10 mouse cellular contexts compared by ENCODE assay signal in the genomic region with DNA sequence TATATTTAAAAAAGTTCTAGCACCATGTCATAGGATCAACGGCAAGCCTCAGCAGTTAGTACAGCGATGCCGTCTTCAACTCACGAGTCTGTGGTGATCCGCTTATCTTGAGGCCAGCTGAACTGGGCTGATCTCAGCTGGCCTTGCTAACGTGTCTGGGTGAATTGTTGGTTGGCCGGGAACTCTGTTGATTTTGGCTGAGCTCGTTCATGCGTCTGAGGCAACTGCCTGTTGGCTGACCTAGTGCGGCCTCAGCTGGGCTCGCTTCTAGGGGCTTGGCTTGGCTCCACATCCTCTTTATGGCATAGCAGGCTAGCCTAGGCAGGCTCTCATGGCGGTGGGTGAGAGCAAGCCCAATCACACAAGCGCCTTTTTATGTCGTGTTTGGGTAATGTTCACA. TPM values are rescaled to one million over a fixed set of nuclear protein-coding genes. Genes with fewer than 3 reads are reported as not detected.
DNase-seq lines count a peak whose midpoint lies in the region; ATAC-seq lines count a peak whose summit lies in the region.
"Had no signal": no experiment of that assay in that cellular context is flagged by ENCODE, and none has a peak within 500 bp of the region (broad histone marks: within the 10 kb centered on the region; RNA-seq: fewer than 3 reads in every experiment).

No protein-coding gene starts in this region.

- H3K4me2 ChIP-seq in hindbrain, embryonic 14.5 days (replicated peaks) = no peak overlapping the region
- H3K4me2 ChIP-seq in hindbrain, embryonic 11.5 days (replicated peaks; ENCODE audit: low read depth, low read length) = no peak overlapping the region
- H3K4me2 ChIP-seq in midbrain, embryonic 16.5 days (ENCODE audit: low read length) = no peak overlapping the region

- 69% methylated on average over 14 of the region's 14 CpGs for WGBS in hindbrain, embryonic 14.5 days
- 81% methylated on average over 14 of the region's 14 CpGs for WGBS in hindbrain, embryonic 11.5 days
- WGBS in midbrain, embryonic 16.5 days = 80% methylated on average over 14 of the region's 14 CpGs

- no peaks in the 10 kb centered on the region for H3K4me1 ChIP-seq in hindbrain, embryonic 14.5 days (replicated peaks; ENCODE audit: control insufficient read depth, insufficient read depth, low read length)
- no peaks in the 10 kb centered on the region for H3K4me1 ChIP-seq in hindbrain, embryonic 11.5 days (replicated peaks; ENCODE audit: control insufficient read depth, insufficient read depth, low read length)
- no peaks in the 10 kb centered on the region for H3K4me1 ChIP-seq in midbrain, embryonic 16.5 days (ENCODE audit: control insufficient read depth, insufficient read depth, low read length)

- H3K27me3 ChIP-seq in hindbrain, embryonic 14.5 days (ENCODE audit: control insufficient read depth, insufficient read depth, low read length) = no peaks in the 10 kb centered on the region
- no peaks in the 10 kb centered on the region for H3K27me3 ChIP-seq in hindbrain, embryonic 11.5 days (ENCODE audit: control insufficient read depth, insufficient read depth, low read length)
- H3K27me3 ChIP-seq in midbrain, embryonic 16.5 days (ENCODE audit: control insufficient read depth, insufficient read depth, low read depth, low read length) = no peaks in the 10 kb centered on the region
- H3K27me3 ChIP-seq: CH12.LX had no signal

- H3K27ac ChIP-seq in hindbrain, embryonic 14.5 days = no peak overlapping the region
- no peak overlapping the region for H3K27ac ChIP-seq in hindbrain, embryonic 11.5 days (ENCODE audit: low read depth, low read length)
- no peak overlapping the region for H3K27ac ChIP-seq in midbrain, embryonic 16.5 days (ENCODE audit: low read length)

- no peaks in the 10 kb centered on the region for H3K9me3 ChIP-seq in hindbrain, embryonic 14.5 days (ENCODE audit: control insufficient read depth, low read length)
- no peaks in the 10 kb centered on the region for H3K9me3 ChIP-seq in hindbrain, embryonic 11.5 days (ENCODE audit: control insufficient read depth, low read length)
- no peaks in the 10 kb centered on the region for H3K9me3 ChIP-seq in midbrain, embryonic 16.5 days (replicated peaks; ENCODE audit: control insufficient read depth, low read length, poor library complexity, severe bottlenecking)

- no peak overlapping the region for H3K9ac ChIP-seq in hindbrain, embryonic 14.5 days
- H3K9ac ChIP-seq in hindbrain, embryonic 11.5 days (ENCODE audit: low read depth, low read length) = no peak overlapping the region
- H3K9ac ChIP-seq in midbrain, embryonic 16.5 days (ENCODE audit: low read depth, low read length) = no peak overlapping the region

- H3K4me3 ChIP-seq in hindbrain, embryonic 14.5 days (replicated peaks; ENCODE audit: low read length) = no peak overlapping the region
- H3K4me3 ChIP-seq in hindbrain, embryonic 11.5 days (ENCODE audit: low read depth, low read length) = no peak overlapping the region
- no peak overlapping the region for H3K4me3 ChIP-seq in midbrain, embryonic 16.5 days (ENCODE audit: low read depth, low read length)

- peak; percentile 26 for DNase-seq in hindbrain, embryonic 14.5 days (ENCODE audit: low spot score)
- no peak for DNase-seq in hindbrain, embryonic 11.5 days (ENCODE audit: low spot score)
- peak; percentile 37 to 65 for DNase-seq in adrenal gland, postnatal 4 days (ENCODE audit: low spot score in 2 of 2)
- DNase-seq in heart, adult 8-10 months (ENCODE audit: low spot score) = peak; percentile 89
- peak; percentile 82 to 87 for DNase-seq in kidney, postnatal 4 days
- DNase-seq in testis, postnatal 10 days (ENCODE audit: low spot score) = peak; percentile 64
- DNase-seq in frontal cortex, postnatal 36 days (ENCODE audit: low spot score in 2 of 2) = no peak

- H3K36me3 ChIP-seq in hindbrain, embryonic 14.5 days (replicated peaks; ENCODE audit: control insufficient read depth, insufficient read depth) = no peaks in the 10 kb centered on the region
- H3K36me3 ChIP-seq in hindbrain, embryonic 11.5 days (ENCODE audit: control insufficient read depth, insufficient read depth, low read length) = no peaks in the 10 kb centered on the region
- H3K36me3 ChIP-seq in midbrain, embryonic 16.5 days (ENCODE audit: control insufficient read depth, insufficient read depth, low read length) = no peaks in the 10 kb centered on the region

- no peak for ATAC-seq in hindbrain, embryonic 14.5 days (ENCODE audit: low FRiP score)
- no peak for ATAC-seq in hindbrain, embryonic 11.5 days (ENCODE audit: low FRiP score)
- no peak for ATAC-seq in midbrain, embryonic 16.5 days

RNA-seq across cellular contexts. Expression of gene Gm17657, which starts 8.0 kb away (rescaled TPM):
- polyA plus RNA-seq in hindbrain, embryonic 14.5 days (2014; fragmentation: Nextera tagmentation; extraction: Ambion mirVana) = not detected in 2 replicates
- not detected in 2 replicates for polyA plus RNA-seq in hindbrain, embryonic 11.5 days (2014; fragmentation: Nextera tagmentation; extraction: Ambion mirVana)
- total RNA-seq in adrenal gland, postnatal 4 days (2021) = not detected
- total RNA-seq in heart, adult 8-10 months (2022) = not detected
- not detected in 2 replicates for polyA plus RNA-seq in midbrain, embryonic 16.5 days (2015; fragmentation: Nextera tagmentation; extraction: Ambion mirVana)
- polyA plus RNA-seq: embryonic facial prominence, embryonic 11.5 days had no signal

RNA-seq across cellular contexts. Expression of gene Tbc1d22b, which starts 8.2 kb away (rescaled TPM):
- polyA plus RNA-seq in hindbrain, embryonic 14.5 days (2014; fragmentation: Nextera tagmentation; extraction: Ambion mirVana) = 27.8 and 30.5 TPM in 2 replicates
- 15.3 and 17.2 TPM in 2 replicates for polyA plus RNA-seq in hindbrain, embryonic 11.5 days (2014; fragmentation: Nextera tagmentation; extraction: Ambion mirVana)
- total RNA-seq in adrenal gland, postnatal 4 days (2021) = 10 to 100 TPM; 27.3 to 29.0 TPM
- total RNA-seq in heart, adult 8-10 months (2022) = 10 to 100 TPM; 11.3 to 13.5 (median 11.9) TPM
- 29.5 and 32.2 TPM in 2 replicates for polyA plus RNA-seq in midbrain, embryonic 16.5 days (2015; fragmentation: Nextera tagmentation; extraction: Ambion mirVana)

RNA-seq across cellular contexts. Expression of gene Tmem217, which starts 10.8 kb away (rescaled TPM):
- 0.50 and 0.53 TPM in 2 replicates for polyA plus RNA-seq in hindbrain, embryonic 14.5 days (2014; fragmentation: Nextera tagmentation; extraction: Ambion mirVana)
- polyA plus RNA-seq in hindbrain, embryonic 11.5 days (2014; fragmentation: Nextera tagmentation; extraction: Ambion mirVana) = 0.50 and 0.60 TPM in 2 replicates
- total RNA-seq in adrenal gland, postnatal 4 days (2021) = under 1 TPM in 1 of 2 experiments, not detected in 1; 0.50 TPM
- not detected for total RNA-seq in heart, adult 8-10 months (2022)
- 0.89 and 1.3 TPM in 2 replicates for polyA plus RNA-seq in midbrain, embryonic 16.5 days (2015; fragmentation: Nextera tagmentation; extraction: Ambion mirVana)

RNA-seq across cellular contexts. Expression of gene Pim1, which starts 50.9 kb away (rescaled TPM):
- polyA plus RNA-seq in hindbrain, embryonic 14.5 days (2014; fragmentation: Nextera tagmentation; extraction: Ambion mirVana) = 6.4 and 7.8 TPM in 2 replicates
- polyA plus RNA-seq in hindbrain, embryonic 11.5 days (2014; fragmentation: Nextera tagmentation; extraction: Ambion mirVana) = 16.8 and 18.1 TPM in 2 replicates
- total RNA-seq in adrenal gland, postnatal 4 days (2021) = 10 to 100 TPM; 53.4 to 65.5 TPM
- total RNA-seq in heart, adult 8-10 months (2022) = 10 to 100 TPM; 16.0 to 22.3 (median 17.4) TPM
- 7.3 and 7.6 TPM in 2 replicates for polyA plus RNA-seq in midbrain, embryonic 16.5 days (2015; fragmentation: Nextera tagmentation; extraction: Ambion mirVana)

Comparison
In these comparisons a context has a peak if more than half of its experiments do, and no peak if none do; other contexts are left out.
1. DNase-seq: peak in hindbrain, embryonic 14.5 days (single experiment), adrenal gland, postnatal 4 days (2 of 2), heart, adult 8-10 months (single experiment), kidney, postnatal 4 days (2 of 2) and testis, postnatal 10 days (single experiment); none in hindbrain, embryonic 11.5 days (single experiment) and frontal cortex, postnatal 36 days (0 of 2).